10 mouse cellular contexts compared by ENCODE assay signal in genomic region chr12:70868190-70868987, GRCm38 (mm10). TPM values are rescaled to one million over a fixed set of nuclear protein-coding genes. Genes with fewer than 3 reads are reported as not detected.
DNase-seq lines count a peak whose midpoint lies in the region; ATAC-seq and TF ChIP-seq lines count a peak whose summit lies in the region.
"Had no signal": no experiment of that assay in that cellular context is flagged by ENCODE, and none has a peak within 500 bp of the region (broad histone marks: within the 10 kb centered on the region; RNA-seq: fewer than 3 reads in every experiment).

No protein-coding gene starts in this region.

- peak overlapping the region; percentile 45 for H3K27ac ChIP-seq in heart, adult 2 months
- H3K27ac ChIP-seq in lung, embryonic 15.5 days, result peak overlapping the region; percentile 79
- H3K27ac ChIP-seq in embryonic facial prominence, embryonic 15.5 days (replicated peaks), result peak overlapping the region; percentile 34; the same call in 1 of the 2 replicates
- H3K27ac ChIP-seq in limb, embryonic 15.5 days, result 0 out of 2 replicates have a peak overlapping the region, but pooled peaks have one; percentile 33
- H3K27ac ChIP-seq: liver, embryonic 15.5 days had no signal

- TF ChIP-seq EP300 in heart, adult 2 months (IDR thresholded peaks at IDR 0.05; ENCODE audit: insufficient read depth, low read depth, low read length), result no peak

- peak; percentile 26 for TF ChIP-seq CTCF in heart, adult 2 months (IDR thresholded peaks at IDR 0.05)

- peaks cover 33% of the 10 kb centered on the region for H3K36me3 ChIP-seq in heart, adult 2 months (ENCODE audit: control insufficient read depth, insufficient read depth, low read length)
- H3K36me3 ChIP-seq in lung, embryonic 15.5 days, result peaks cover 10% of the 10 kb centered on the region; the same call in 1 of the 2 replicates
- peaks cover 26% of the 10 kb centered on the region for H3K36me3 ChIP-seq in embryonic facial prominence, embryonic 15.5 days
- peaks cover 8% of the 10 kb centered on the region for H3K36me3 ChIP-seq in limb, embryonic 15.5 days
- H3K36me3 ChIP-seq: liver, embryonic 15.5 days had no signal

- ATAC-seq in lung, embryonic 15.5 days (ENCODE audit: borderline replicate concordance, extremely low read depth, low FRiP score, low TSS enrichment), result peak; percentile 82
- peak; percentile 47; the same call in 1 of the 2 replicates for ATAC-seq in embryonic facial prominence, embryonic 15.5 days (ENCODE audit: insufficient number of reproducible peaks, low FRiP score, low TSS enrichment, low read depth)
- ATAC-seq in limb, embryonic 15.5 days (ENCODE audit: insufficient number of reproducible peaks, low FRiP score, low TSS enrichment, low read depth), result no peak

- 66% methylated on average over 7 of the region's 7 CpGs for WGBS in heart, adult 2 months
- 23% methylated on average over 7 of the region's 7 CpGs for WGBS in lung, embryonic 15.5 days
- 36% methylated on average over 7 of the region's 7 CpGs for WGBS in embryonic facial prominence, embryonic 15.5 days
- WGBS in limb, embryonic 15.5 days, result 35% methylated on average over 7 of the region's 7 CpGs

- no peak overlapping the region for H3K4me2 ChIP-seq in lung, embryonic 15.5 days
- H3K4me2 ChIP-seq in embryonic facial prominence, embryonic 15.5 days (replicated peaks), result no peak overlapping the region
- H3K4me2 ChIP-seq in limb, embryonic 15.5 days, result no peak overlapping the region
- H3K4me2 ChIP-seq: liver, embryonic 15.5 days had no signal

- H3K9ac ChIP-seq in heart, adult 2 months (ENCODE audit: low read depth, low read length), result no peak overlapping the region
- H3K9ac ChIP-seq in lung, embryonic 15.5 days, result no peak overlapping the region
- H3K9ac ChIP-seq in embryonic facial prominence, embryonic 15.5 days, result no peak overlapping the region
- no peak overlapping the region for H3K9ac ChIP-seq in limb, embryonic 15.5 days
- H3K9ac ChIP-seq: liver, embryonic 15.5 days had no signal

- peaks cover 16% of the 10 kb centered on the region for H3K4me1 ChIP-seq in heart, adult 2 months (ENCODE audit: control insufficient read depth, insufficient read depth, low read length)
- H3K4me1 ChIP-seq in lung, embryonic 15.5 days, result peaks cover 14% of the 10 kb centered on the region
- H3K4me1 ChIP-seq in embryonic facial prominence, embryonic 15.5 days, result peaks cover 30% of the 10 kb centered on the region
- peaks cover 36% of the 10 kb centered on the region for H3K4me1 ChIP-seq in limb, embryonic 15.5 days
- H3K4me1 ChIP-seq: liver, embryonic 15.5 days had no signal

- no peaks in the 10 kb centered on the region; the same call in 1 of the 2 replicates for H3K79me2 ChIP-seq in heart, adult 2 months (replicated peaks; ENCODE audit: control insufficient read depth, insufficient read depth, low read length)

- no peak for TF ChIP-seq POLR2A in heart, adult 2 months (IDR thresholded peaks at IDR 0.05; ENCODE audit: insufficient read depth, low read depth, low read length)

- H3K4me3 ChIP-seq in heart, adult 2 months, result no peak overlapping the region
- H3K4me3 ChIP-seq in lung, embryonic 15.5 days, result no peak overlapping the region
- H3K4me3 ChIP-seq in embryonic facial prominence, embryonic 15.5 days (replicated peaks), result no peak overlapping the region
- H3K4me3 ChIP-seq in limb, embryonic 15.5 days, result no peak overlapping the region
- H3K4me3 ChIP-seq: liver, embryonic 15.5 days had no signal

- H3K27me3 ChIP-seq in heart, adult 2 months (ENCODE audit: control insufficient read depth, insufficient read depth, low read length), result no peaks in the 10 kb centered on the region
- H3K27me3 ChIP-seq in lung, embryonic 15.5 days, result no peaks in the 10 kb centered on the region
- no peaks in the 10 kb centered on the region for H3K27me3 ChIP-seq in embryonic facial prominence, embryonic 15.5 days
- no peaks in the 10 kb centered on the region for H3K27me3 ChIP-seq in limb, embryonic 15.5 days
- H3K27me3 ChIP-seq: liver, embryonic 15.5 days had no signal

- intact Hi-C loops in heart, adult 2 months (cut with DNase I), result loop anchor here (5.0 kb wide), 1 partner anchor 41 kb away; the partner anchor contains the start of gene Frmd6

- H3K9me3 ChIP-seq in lung, embryonic 15.5 days, result no peaks in the 10 kb centered on the region
- no peaks in the 10 kb centered on the region for H3K9me3 ChIP-seq in embryonic facial prominence, embryonic 15.5 days (replicated peaks)
- no peaks in the 10 kb centered on the region for H3K9me3 ChIP-seq in limb, embryonic 15.5 days
- H3K9me3 ChIP-seq: liver, embryonic 15.5 days had no signal

- DNase-seq in heart, adult 2 months, result no peak
- DNase-seq in heart, adult 18-20 months, result no peak
- DNase-seq in lung, adult 18-20 months, result no peak
- no peak for DNase-seq in right cerebral cortex, postnatal 14 days
- no peak for DNase-seq in kidney, adult 18-20 months
- DNase-seq: kidney, adult 9 months had no signal

RNA-seq across cellular contexts. Expression of gene Frmd6, which starts 43.1 kb away (rescaled TPM):
- 10 to 100 TPM; 31.4 to 33.2 TPM for total RNA-seq in heart, adult 2 months (2021)
- polyA plus RNA-seq in heart, adult 2 months (2012; rRNA removed), result 17.3 and 28.7 TPM in 2 replicates
- total RNA-seq in heart, adult 18-20 months (2021), result 10 to 100 TPM; 36.7 to 37.1 TPM
- polyA plus RNA-seq in lung, embryonic 15.5 days (2015; fragmentation: Nextera tagmentation; extraction: Ambion mirVana), result 33.5 and 34.9 TPM in 2 replicates
- 60.1 and 61.6 TPM in 2 replicates for polyA plus RNA-seq in embryonic facial prominence, embryonic 15.5 days (2015; fragmentation: Nextera tagmentation; extraction: Ambion mirVana)
- 70.7 and 71.1 TPM in 2 replicates for polyA plus RNA-seq in limb, embryonic 15.5 days (2015; fragmentation: Nextera tagmentation; extraction: Ambion mirVana)
